Mouse (Mus musculus) lung, embryonic 14.5 days (tissue): ENCODE measurements around the gene Nxf1. TPM values are rescaled to one million over a fixed set of nuclear protein-coding genes. Genes with fewer than 3 reads are reported as not detected.
"Not testable (repeated sequence)": the region's sequence is repeated elsewhere in the genome, so short reads cannot be mapped to it uniquely, and the experiment has no call there.

Source experiments
- ATAC-seq: fragments of 200-750 bp; cut with Nextera tagmentation; 2 replicates; pipeline ENCODE4 v1.8.0; 2017; ENCODE audit warnings: mild to moderate bottlenecking, moderate TSS enrichment, moderate library complexity; ENCODE audit not compliant: insufficient read depth
- DNase-seq: peaks from one replicate; pipeline ENCODE4 v3.0.0-alpha.2; 2015
- H3K27ac ChIP-seq: fragments of 300-500 bp; sonication (generic); 2 replicates; pipeline ENCODE4 v1.5.1; 2014; ENCODE audit warnings: low read depth, mild to moderate bottlenecking, moderate library complexity
- H3K27me3 ChIP-seq: fragments of 300-500 bp; sonication (generic); 2 replicates; pipeline ENCODE4 v1.6.1; 2014; ENCODE audit warnings: low read length, control low read depth; ENCODE audit not compliant: insufficient read depth
- H3K36me3 ChIP-seq: fragments of 300-500 bp; sonication (generic); 2 replicates; pipeline ENCODE4 v1.6.1; 2014; ENCODE audit warnings: control low read depth; ENCODE audit not compliant: insufficient read depth
- H3K4me1 ChIP-seq: fragments of 300-500 bp; sonication (generic); 2 replicates; pipeline ENCODE4 v1.6.1; 2014; ENCODE audit warnings: antibody characterized with exemption, control low read depth; ENCODE audit not compliant: insufficient read depth
- H3K4me2 ChIP-seq: fragments of 300-500 bp; sonication (generic); 2 replicates; pipeline ENCODE4 v1.6.1; 2014; ENCODE audit warnings: mild to moderate bottlenecking
- H3K4me3 ChIP-seq: fragments of 300-500 bp; sonication (generic); 2 replicates; pipeline ENCODE4 v1.5.1; 2014; ENCODE audit warnings: low read depth, low read length
- H3K9ac ChIP-seq: fragments of 300-500 bp; sonication (generic); 2 replicates; pipeline ENCODE4 v1.6.1; 2014
- H3K9me3 ChIP-seq: fragments of 300-500 bp; sonication (generic); 2 replicates; pipeline ENCODE4 v1.6.1; 2016; ENCODE audit warnings: low read depth, low read length, control low read depth
- CTCF ChIP-seq: IDR thresholded peaks from 2 replicates; pipeline ENCODE4 v1.5.1; 2016; ENCODE audit warnings: antibody characterized with exemption, low read depth
- WGBS: fragments of 180-500 bp; shearing (Covaris S2); extraction: QIAGEN DNeasy Blood & Tissue Kit; methylation state at CpG from one replicate; pipeline ENCODE4 v1.1.7; 2014; 5-methylcytosine and 5-hydroxymethylcytosine counted together
- polyA plus RNA-seq: library from polyadenylated mRNA; unstranded; fragments of >200 nt; fragmentation: Nextera tagmentation; extraction: Ambion mirVana; gene quantifications from 2 replicates; pipeline ENCODE4 v1.2.1, GENCODE M21; 2014

Nxf1 gene
- polyA plus RNA-seq, 1 experiment from 2014 or later, result 195 TPM

- no peak for TF ChIP-seq CTCF
- peaks cover 12% of the 10 kb centered on the region; the same call in 1 of the 2 replicates for H3K4me1 ChIP-seq
- H3K9ac ChIP-seq, result peak overlapping the region; percentile 98
- H3K9me3 ChIP-seq, result no peaks in the 10 kb centered on the region
- peak overlapping the region; percentile 97; the same call in 1 of the 2 replicates for H3K27ac ChIP-seq
- no peak for ATAC-seq
- H3K4me3 ChIP-seq, result peak overlapping the region; percentile 74
- H3K4me2 ChIP-seq, result peak overlapping the region; percentile 97
- no peaks in the 10 kb centered on the region for H3K27me3 ChIP-seq
- peaks cover 32% of the 10 kb centered on the region for H3K36me3 ChIP-seq
- WGBS, result 38% methylated on average over 4 of the region's 4 CpGs
- DNase-seq, result no peak
Observed at GRCm38 (mm10) chr19:8725081-8725613, 31.7 kb upstream of the Nxf1 start.

DNA sequence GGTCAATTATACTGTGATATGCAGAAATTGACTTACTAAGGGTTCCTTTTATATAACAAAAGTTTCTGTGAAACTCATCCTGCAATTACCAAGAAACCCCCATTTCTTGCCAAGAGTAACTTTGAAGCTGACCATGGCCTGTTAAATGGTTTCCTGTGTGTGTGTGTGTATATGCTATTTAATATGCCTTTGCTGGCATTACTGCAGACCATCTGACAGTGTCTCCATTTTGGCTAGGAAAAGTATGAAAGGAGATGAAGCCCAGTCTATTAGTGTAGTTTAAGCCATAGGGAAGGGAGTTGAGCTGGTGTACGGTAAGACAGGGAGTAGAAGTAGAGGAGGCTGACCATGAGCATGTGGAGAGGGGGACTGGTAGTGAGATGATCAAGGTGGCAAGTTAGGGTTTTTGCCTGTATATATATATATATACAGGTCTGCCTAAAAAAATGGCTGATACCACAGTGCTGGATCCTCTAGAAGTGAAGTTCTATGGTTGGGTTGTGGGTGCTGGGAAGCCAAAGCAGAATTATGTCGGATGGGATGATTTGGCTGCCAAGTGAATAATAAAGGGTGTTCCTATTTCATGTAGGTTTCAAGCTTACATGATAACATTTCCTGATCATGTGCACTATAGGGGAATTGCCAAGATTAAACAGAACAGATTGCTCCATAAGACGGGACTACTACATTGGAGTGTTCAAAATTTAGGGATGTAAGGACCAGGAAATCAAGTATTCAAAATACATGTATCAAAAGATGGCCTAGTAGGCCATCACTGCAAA is 30.1 kb upstream of the Nxf1 start:
- no peak for ATAC-seq

GRCm38 (mm10) chr19:8727495-8728114 is 29.3 kb upstream of the Nxf1 start:
- no peak overlapping the region for H3K4me2 ChIP-seq
- ATAC-seq, result no peak
- peaks cover 32% of the 10 kb centered on the region for H3K36me3 ChIP-seq
- DNase-seq, result peak; percentile 30
- 0 out of 2 replicates have a peak, but pooled peaks cover 6% of the 10 kb centered on the region for H3K4me1 ChIP-seq
- WGBS, result 13% methylated on average over 5 of the region's 5 CpGs
- H3K4me3 ChIP-seq, result no peak overlapping the region
- no peak overlapping the region for H3K9ac ChIP-seq
- no peak for TF ChIP-seq CTCF
- H3K9me3 ChIP-seq, result no peaks in the 10 kb centered on the region
- no peak overlapping the region for H3K27ac ChIP-seq
- no peaks in the 10 kb centered on the region for H3K27me3 ChIP-seq

More for the DNA sequence above, 30.1 kb upstream of the Nxf1 start:
- no peaks in the 10 kb centered on the region for H3K27me3 ChIP-seq
- H3K4me2 ChIP-seq, result peak overlapping the region; percentile 97; the same call in 1 of the 2 replicates
- H3K36me3 ChIP-seq, result peaks cover 32% of the 10 kb centered on the region
- WGBS, result 18% methylated on average over 3 of the region's 3 CpGs
- no peaks in the 10 kb centered on the region for H3K9me3 ChIP-seq
- TF ChIP-seq CTCF, result no peak
- H3K27ac ChIP-seq, result no peak overlapping the region
- no peak for DNase-seq
- peaks cover 11% of the 10 kb centered on the region; the same call in 1 of the 2 replicates for H3K4me1 ChIP-seq
- H3K9ac ChIP-seq, result no peak overlapping the region
- H3K4me3 ChIP-seq, result peak overlapping the region; percentile 74

GRCm38 (mm10) chr19:8728335-8729099 is 28.4 kb upstream of the Nxf1 start:
- H3K36me3 ChIP-seq, result peaks cover 32% of the 10 kb centered on the region
- ATAC-seq, H3K4me2 ChIP-seq, H3K4me1 ChIP-seq, H3K27ac ChIP-seq, DNase-seq, H3K9me3 ChIP-seq, H3K4me3 ChIP-seq, H3K27me3 ChIP-seq, H3K9ac ChIP-seq: not testable (repeated sequence)
- WGBS, result 28% methylated on average over 3 of the region's 3 CpGs

- WGBS, result 54% methylated on average over 3 of the region's 3 CpGs
- Histone ChIP-seq H3K4me3 (no peak overlapping the region), H3K27ac (no peak overlapping the region), H3K4me2 (no peak overlapping the region), H3K36me3 (peaks cover 19% of the 10 kb centered on the region), H3K9ac (no peak overlapping the region), H3K27me3 (no peaks in the 10 kb centered on the region), H3K4me1 (no peaks in the 10 kb centered on the region), H3K9me3 (no peaks in the 10 kb centered on the region)
- TF ChIP-seq CTCF, result no peak
- ATAC-seq (no peak), DNase-seq (no peak)
Observed at GRCm38 (mm10) chr19:8734334-8734733, 22.5 kb upstream of the Nxf1 start.

DNA sequence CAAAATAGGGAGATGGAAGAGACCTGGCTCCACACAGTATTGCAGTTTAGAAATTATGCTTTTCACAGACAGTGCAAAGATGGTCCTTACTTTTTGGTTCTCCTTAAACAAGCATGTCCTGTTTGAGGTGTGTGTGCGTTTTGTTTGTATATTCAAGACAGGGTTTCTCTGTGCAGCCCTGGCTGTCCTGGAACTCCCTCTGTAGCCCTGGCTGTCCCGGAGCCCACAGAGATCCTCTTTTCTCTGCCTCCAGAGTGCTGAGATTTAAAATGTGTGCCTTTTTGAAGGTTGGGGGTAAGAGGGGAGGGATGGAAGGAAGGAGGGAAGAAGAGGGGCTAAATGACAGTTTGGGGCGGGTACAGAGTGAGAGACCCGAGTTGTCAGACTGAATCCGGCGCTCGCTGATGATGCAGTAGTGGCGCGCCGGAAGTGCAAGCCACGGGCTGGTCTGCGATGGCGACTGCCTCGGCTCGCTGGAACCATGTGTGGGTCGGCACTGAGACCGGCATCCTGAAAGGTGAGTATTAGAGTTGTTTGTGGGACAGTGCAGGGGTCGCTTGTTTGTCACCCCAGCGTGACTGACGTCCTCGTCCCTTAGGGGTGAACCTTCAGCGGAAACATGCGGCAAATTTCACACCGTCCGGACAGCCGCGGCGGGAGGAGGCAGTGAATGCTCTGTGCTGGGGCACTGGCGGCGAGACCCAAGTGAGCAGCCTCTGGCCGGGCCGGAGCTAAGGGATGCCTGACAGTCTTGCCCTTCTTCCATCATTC is 21.3 kb upstream of the Nxf1 start, which contains the start of gene Wdr74:
TSS of gene Wdr74 (plus strand) at position 439 of the 771 bp plus-strand sequence.
- Histone ChIP-seq H3K9me3 (no peaks in the 10 kb centered on the region), H3K4me2 (peak within 1 kb of the TSS; percentile 61), H3K4me3 (peak within 1 kb of the TSS; percentile 77), H3K9ac (peak within 1 kb of the TSS; percentile 78), H3K4me1 (no peaks in the 10 kb centered on the region), H3K27ac (peak within 1 kb of the TSS; percentile 39), H3K27me3 (no peaks in the 10 kb centered on the region), H3K36me3 (peaks cover 31% of the 10 kb centered on the region)
- WGBS, result under 1% methylated on average over 32 of the region's 32 CpGs
- DNase-seq (peak; percentile 98), ATAC-seq (peak; percentile 95)
- TF ChIP-seq CTCF, result no peak
